In the genomic region with DNA sequence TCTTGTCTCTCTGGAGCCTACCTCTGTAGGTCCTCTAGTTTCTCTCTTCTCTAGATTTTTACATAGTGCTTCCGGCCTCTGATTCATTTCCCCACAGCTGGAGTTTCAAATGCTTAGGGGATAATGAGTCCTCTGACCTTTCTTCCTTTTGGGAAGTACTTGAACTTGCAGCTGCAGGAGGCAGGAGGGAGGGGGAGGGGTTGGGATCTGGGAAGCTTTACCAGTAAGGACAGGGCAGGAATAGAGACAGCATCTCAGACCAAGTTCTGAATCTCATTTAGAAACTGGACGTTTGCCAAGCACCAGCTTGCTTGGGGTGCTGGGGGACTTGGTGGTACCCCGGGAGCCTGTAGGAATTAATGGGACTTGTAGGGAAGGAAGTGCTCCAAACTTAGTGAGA, we compare ENCODE assay signal across 13 mouse cellular contexts. TPM values are rescaled to one million over a fixed set of nuclear protein-coding genes. Genes with fewer than 3 reads are reported as not detected.
DNase-seq lines count a peak whose midpoint lies in the region; ATAC-seq and TF ChIP-seq lines count a peak whose summit lies in the region.
"Had no signal": no experiment of that assay in that cellular context is flagged by ENCODE, and none has a peak within 500 bp of the region (broad histone marks: within the 10 kb centered on the region; RNA-seq: fewer than 3 reads in every experiment).

No protein-coding gene starts in this region.

- TF ChIP-seq EP300 in ES-Bruce4 (IDR thresholded peaks at IDR 0.05; ENCODE audit: insufficient read depth, low read depth, low read length), result peak; percentile 36; the same call in 1 of the 2 replicates

- TF ChIP-seq CTCF in ES-Bruce4 (IDR thresholded peaks at IDR 0.05; ENCODE audit: low read depth, low read length), result no peak

- H3K36me3 ChIP-seq in kidney, embryonic 15.5 days, result peaks cover 24% of the 10 kb centered on the region
- peaks cover 8% of the 10 kb centered on the region for H3K36me3 ChIP-seq in ES-Bruce4 (ENCODE audit: control insufficient read depth, insufficient read depth, low read length, poor library complexity, severe bottlenecking)
- peaks cover 19% of the 10 kb centered on the region for H3K36me3 ChIP-seq in embryonic facial prominence, embryonic 13.5 days
- H3K36me3 ChIP-seq: heart, embryonic 12.5 days had no signal

- H3K4me3 ChIP-seq in kidney, embryonic 15.5 days (replicated peaks), result no peak overlapping the region
- H3K4me3 ChIP-seq in ES-Bruce4 (ENCODE audit: low read depth, low read length), result 0 out of 2 replicates have a peak overlapping the region, but pooled peaks have one; percentile 14
- no peak overlapping the region for H3K4me3 ChIP-seq in embryonic facial prominence, embryonic 13.5 days
- H3K4me3 ChIP-seq: heart, embryonic 12.5 days; hindbrain, embryonic 12.5 days had no signal

- no peak for ATAC-seq in kidney, embryonic 15.5 days (replicated peaks; ENCODE audit: low FRiP score)
- no peak for ATAC-seq in embryonic facial prominence, embryonic 13.5 days (ENCODE audit: insufficient number of reproducible peaks, insufficient read depth, low FRiP score, low TSS enrichment, low read depth)

- intact Hi-C loops in heart, postnatal 10 days (cut with DNase I), result loop anchor here (5.0 kb wide), 1 partner anchor 57 kb away; no protein-coding TSS in a partner anchor

- H3K27ac ChIP-seq in kidney, embryonic 15.5 days, result peak overlapping the region; percentile 73; the same call in 1 of the 2 replicates
- H3K27ac ChIP-seq in ES-Bruce4 (ENCODE audit: insufficient read depth, low read length), result peak overlapping the region; percentile 86
- H3K27ac ChIP-seq in embryonic facial prominence, embryonic 13.5 days, result 0 out of 2 replicates have a peak overlapping the region, but pooled peaks have one; percentile 13
- H3K27ac ChIP-seq: hindbrain, embryonic 12.5 days had no signal

- H3K4me2 ChIP-seq in kidney, embryonic 15.5 days, result no peak overlapping the region
- H3K4me2 ChIP-seq in embryonic facial prominence, embryonic 13.5 days, result no peak overlapping the region
- H3K4me2 ChIP-seq: heart, embryonic 12.5 days; hindbrain, embryonic 12.5 days had no signal

- H3K9me3 ChIP-seq in kidney, embryonic 15.5 days (replicated peaks), result no peaks in the 10 kb centered on the region
- H3K9me3 ChIP-seq in ES-Bruce4 (replicated peaks; ENCODE audit: control insufficient read depth, insufficient read depth, low read length, poor library complexity, severe bottlenecking), result no peaks in the 10 kb centered on the region
- no peaks in the 10 kb centered on the region for H3K9me3 ChIP-seq in embryonic facial prominence, embryonic 13.5 days
- H3K9me3 ChIP-seq: G1E; heart, embryonic 12.5 days; hindbrain, embryonic 12.5 days had no signal

- H3K27me3 ChIP-seq in kidney, embryonic 15.5 days, result no peaks in the 10 kb centered on the region
- H3K27me3 ChIP-seq in ES-Bruce4 (ENCODE audit: control insufficient read depth, insufficient read depth, low read length, poor library complexity, severe bottlenecking), result no peaks in the 10 kb centered on the region
- no peaks in the 10 kb centered on the region for H3K27me3 ChIP-seq in embryonic facial prominence, embryonic 13.5 days
- H3K27me3 ChIP-seq: heart, embryonic 12.5 days; hindbrain, embryonic 12.5 days had no signal

- no peak overlapping the region for H3K9ac ChIP-seq in kidney, embryonic 15.5 days
- H3K9ac ChIP-seq in ES-Bruce4 (ENCODE audit: low read depth, poor library complexity, severe bottlenecking), result peak overlapping the region; percentile 78
- no peak overlapping the region for H3K9ac ChIP-seq in embryonic facial prominence, embryonic 13.5 days
- H3K9ac ChIP-seq: heart, embryonic 12.5 days; hindbrain, embryonic 12.5 days had no signal

- peaks cover 47% of the 10 kb centered on the region for H3K4me1 ChIP-seq in kidney, embryonic 15.5 days
- H3K4me1 ChIP-seq in ES-Bruce4 (ENCODE audit: control insufficient read depth, insufficient read depth, low read length), result peaks cover 6% of the 10 kb centered on the region
- peaks cover 47% of the 10 kb centered on the region for H3K4me1 ChIP-seq in embryonic facial prominence, embryonic 13.5 days

- 58% methylated on average over 3 of the region's 3 CpGs for WGBS in kidney, embryonic 15.5 days
- 44% methylated on average over 3 of the region's 3 CpGs for WGBS in embryonic facial prominence, embryonic 13.5 days

- no peak for DNase-seq in kidney, adult 18-20 months
- peak; percentile 44 for DNase-seq in A20 (ENCODE audit: low read depth, low spot score)
- no peak for DNase-seq in spleen, adult 12 weeks (ENCODE audit: low spot score)
- DNase-seq in heart, postnatal 10 days, result no peak
- no peak for DNase-seq in lung, postnatal 36 days
- DNase-seq: adrenal gland, postnatal 10 days; cerebellum, adult 9-10 months had no signal

- no peak for TF ChIP-seq POLR2A in ES-Bruce4 (IDR thresholded peaks at IDR 0.05; ENCODE audit: insufficient read depth, low read length)

RNA-seq across cellular contexts. Expression of gene Phf20, which starts 3.7 kb away (rescaled TPM):
- 78.4 and 79.3 TPM in 2 replicates for polyA plus RNA-seq in kidney, embryonic 15.5 days (2015; fragmentation: Nextera tagmentation; extraction: Ambion mirVana)
- 71.2 and 78.8 TPM in 2 replicates for polyA plus RNA-seq in ES-Bruce4 (2011; ENCODE audit: insufficient read depth, insufficient read length, low read depth, missing spikeins)
- polyA plus RNA-seq in embryonic facial prominence, embryonic 13.5 days (2015; fragmentation: Nextera tagmentation; extraction: Ambion mirVana), result 90.3 and 95.8 TPM in 2 replicates
- total RNA-seq in heart, postnatal 10 days (2021), result 10 to 100 TPM; 20.6 to 27.5 TPM

RNA-seq across cellular contexts. Expression of gene Rbm39, which starts 19.9 kb away (rescaled TPM):
- polyA plus RNA-seq in kidney, embryonic 15.5 days (2015; fragmentation: Nextera tagmentation; extraction: Ambion mirVana), result 653 and 664 TPM in 2 replicates
- polyA plus RNA-seq in ES-Bruce4 (2011; ENCODE audit: insufficient read depth, insufficient read length, low read depth, missing spikeins), result 478 and 518 TPM in 2 replicates
- polyA plus RNA-seq in embryonic facial prominence, embryonic 13.5 days (2015; fragmentation: Nextera tagmentation; extraction: Ambion mirVana), result 862 and 870 TPM in 2 replicates
- total RNA-seq in heart, postnatal 10 days (2021), result 100 to 1,000 TPM; 209 to 230 TPM

RNA-seq across cellular contexts. Expression of gene Nfs1, which starts 56.0 kb away (rescaled TPM):
- polyA plus RNA-seq in kidney, embryonic 15.5 days (2015; fragmentation: Nextera tagmentation; extraction: Ambion mirVana), result 47.7 and 50.2 TPM in 2 replicates
- 35.8 and 41.7 TPM in 2 replicates for polyA plus RNA-seq in ES-Bruce4 (2011; ENCODE audit: insufficient read depth, insufficient read length, low read depth, missing spikeins)
- 35.4 and 39.3 TPM in 2 replicates for polyA plus RNA-seq in embryonic facial prominence, embryonic 13.5 days (2015; fragmentation: Nextera tagmentation; extraction: Ambion mirVana)
- total RNA-seq in heart, postnatal 10 days (2021), result 10 to 100 TPM; 59.7 to 60.7 TPM

RNA-seq across cellular contexts. Expression of gene Romo1, which starts 56.1 kb away (rescaled TPM):
- 406 and 428 TPM in 2 replicates for polyA plus RNA-seq in kidney, embryonic 15.5 days (2015; fragmentation: Nextera tagmentation; extraction: Ambion mirVana)
- 83.8 and 109 TPM in 2 replicates for polyA plus RNA-seq in ES-Bruce4 (2011; ENCODE audit: insufficient read depth, insufficient read length, low read depth, missing spikeins)
- 383 and 419 TPM in 2 replicates for polyA plus RNA-seq in embryonic facial prominence, embryonic 13.5 days (2015; fragmentation: Nextera tagmentation; extraction: Ambion mirVana)
- total RNA-seq in heart, postnatal 10 days (2021), result 100 to 1,000 TPM; 316 to 323 TPM

Comparison
In these comparisons a context has a peak if more than half of its experiments do, and no peak if none do; other contexts are left out.
1. H3K27ac ChIP-seq: peak in every context shown above with its lines; median percentile 86 in ES-Bruce4; 73 in kidney, embryonic 15.5 days; 13 in embryonic facial prominence, embryonic 13.5 days.